Mouse (Mus musculus) liver, postnatal 0 days (tissue): ENCODE measurements around the gene Gm21985.

Experiments
- CTCF ChIP-seq: sonication (generic); IDR thresholded peaks from 2 replicates; pipeline ENCODE4 v1.5.1; 2016; ENCODE audit warnings: antibody characterized with exemption, low read depth
- EP300 ChIP-seq: IDR thresholded peaks from 2 replicates; pipeline ENCODE4 v1.6.1; 2016; ENCODE audit warnings: antibody characterized with exemption, low read depth, mild to moderate bottlenecking

DNA sequence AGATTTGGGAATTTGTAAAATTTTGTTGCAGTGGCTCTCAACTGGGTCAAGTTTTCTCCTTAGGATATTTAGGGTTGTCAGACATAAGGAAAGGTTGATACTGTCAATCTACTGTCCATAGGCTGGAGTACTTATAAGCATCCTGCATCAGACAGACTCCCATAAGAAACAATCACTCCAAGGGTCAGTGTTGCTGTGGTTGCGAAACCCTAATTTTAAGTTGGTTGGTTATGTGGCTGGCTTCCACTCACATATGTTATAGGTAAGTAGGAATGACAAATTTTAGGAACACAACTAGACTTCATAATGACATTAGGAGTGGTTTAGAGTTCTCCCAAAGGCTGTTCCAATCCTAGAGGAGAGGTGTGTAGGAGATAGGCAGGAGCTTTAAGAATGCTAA lies 115.1 kb downstream of the Gm21985 start:
- no peak for TF ChIP-seq CTCF
- no peak for TF ChIP-seq EP300
